Mouse (Mus musculus): ENCODE data around the gene Lysmd3. TPM values are rescaled to one million over a fixed set of nuclear protein-coding genes. Genes with fewer than 3 reads are reported as not detected.

Gene Lysmd3
- total RNA-seq, 2 experiments from 2014 or later: 44.3 to 59.9 TPM

GRCm38 (mm10) chr13:81663566-81664330, 6.3 kb downstream of the Lysmd3 start:
- peak; percentile 91 for ATAC-seq (replicated peaks; ENCODE audit: low FRiP score, poor library complexity, severe bottlenecking)

GRCm38 (mm10) chr13:81664331-81664698, 6.9 kb downstream of the Lysmd3 start:
- no peak for ATAC-seq (replicated peaks; ENCODE audit: low FRiP score, poor library complexity, severe bottlenecking)

- no peak for ATAC-seq (replicated peaks; ENCODE audit: low FRiP score, poor library complexity, severe bottlenecking)
Measured at GRCm38 (mm10) chr13:81667713-81668112, 10.2 kb downstream of the Lysmd3 start.

GRCm38 (mm10) chr13:81675333-81675732, 17.9 kb downstream of the Lysmd3 start:
- ATAC-seq (replicated peaks; ENCODE audit: low FRiP score, poor library complexity, severe bottlenecking): no peak

GRCm38 (mm10) chr13:81683107-81683506, 25.6 kb downstream of the Lysmd3 start:
- ATAC-seq (replicated peaks; ENCODE audit: low FRiP score, poor library complexity, severe bottlenecking): peak; percentile 55

GRCm38 (mm10) chr13:81684258-81684657, 26.8 kb downstream of the Lysmd3 start:
- ATAC-seq (replicated peaks; ENCODE audit: low FRiP score, poor library complexity, severe bottlenecking): no peak

- no peak for ATAC-seq (replicated peaks; ENCODE audit: low FRiP score, poor library complexity, severe bottlenecking)
Measured at GRCm38 (mm10) chr13:81684884-81685283, 27.4 kb downstream of the Lysmd3 start.

GRCm38 (mm10) chr13:81689587-81689986, 32.1 kb downstream of the Lysmd3 start:
- peak; percentile 80 for ATAC-seq (replicated peaks; ENCODE audit: low FRiP score, poor library complexity, severe bottlenecking)

GRCm38 (mm10) chr13:81690477-81690876, 33.0 kb downstream of the Lysmd3 start:
- ATAC-seq (replicated peaks; ENCODE audit: low FRiP score, poor library complexity, severe bottlenecking): peak; percentile 67

GRCm38 (mm10) chr13:81691606-81692005, 34.1 kb downstream of the Lysmd3 start:
- ATAC-seq (replicated peaks; ENCODE audit: low FRiP score, poor library complexity, severe bottlenecking): peak; percentile 88

GRCm38 (mm10) chr13:81694446-81694845, 37.0 kb downstream of the Lysmd3 start:
- no peak for ATAC-seq (replicated peaks; ENCODE audit: low FRiP score, poor library complexity, severe bottlenecking)

GRCm38 (mm10) chr13:81703148-81703547, 45.7 kb downstream of the Lysmd3 start:
- ATAC-seq (replicated peaks; ENCODE audit: low FRiP score, poor library complexity, severe bottlenecking): no peak

- no peak for ATAC-seq (replicated peaks; ENCODE audit: low FRiP score, poor library complexity, severe bottlenecking)
Measured at GRCm38 (mm10) chr13:81703621-81704020, 46.2 kb downstream of the Lysmd3 start.

GRCm38 (mm10) chr13:81706311-81706710, 48.8 kb downstream of the Lysmd3 start:
- ATAC-seq (replicated peaks; ENCODE audit: low FRiP score, poor library complexity, severe bottlenecking): no peak

GRCm38 (mm10) chr13:81709805-81710204, 52.3 kb downstream of the Lysmd3 start:
- ATAC-seq (replicated peaks; ENCODE audit: low FRiP score, poor library complexity, severe bottlenecking): no peak

GRCm38 (mm10) chr13:81710266-81710665, 52.8 kb downstream of the Lysmd3 start:
- ATAC-seq (replicated peaks; ENCODE audit: low FRiP score, poor library complexity, severe bottlenecking): no peak

GRCm38 (mm10) chr13:81710775-81711545, 53.5 kb downstream of the Lysmd3 start, which contains the start of the genes Polr3g and Mblac2:
Gene Polr3g (minus strand): TSS chr13:81711013.
Gene Mblac2 (plus strand): TSS chr13:81711341.
- peak; percentile 91 for ATAC-seq (replicated peaks; ENCODE audit: low FRiP score, poor library complexity, severe bottlenecking)

GRCm38 (mm10) chr13:81711546-81712371, 54.3 kb downstream of the Lysmd3 start:
- ATAC-seq (replicated peaks; ENCODE audit: low FRiP score, poor library complexity, severe bottlenecking): peak; percentile 43

- no peak for ATAC-seq (replicated peaks; ENCODE audit: low FRiP score, poor library complexity, severe bottlenecking)
Measured at GRCm38 (mm10) chr13:81713896-81714295, 56.4 kb downstream of the Lysmd3 start.
